Mouse (Mus musculus) MEL (cell line): ENCODE results near the gene Rabl6. TPM values are rescaled to one million over a fixed set of nuclear protein-coding genes. Genes with fewer than 3 reads are reported as not detected.

Experiments used
- DNase-seq: peaks from one replicate; pipeline ENCODE4 v3.0.0; 2011; ENCODE audit warnings: low read depth, low spot score
- H3K27ac ChIP-seq: 2 replicates; pipeline ENCODE4 v1.5.1; 2012; ENCODE audit warnings: low read depth, mild to moderate bottlenecking, control low read depth, low read length, moderate library complexity; ENCODE audit not compliant: control insufficient read depth
- H3K27me3 ChIP-seq, 2 experiments: fragments of 150-350 bp in 1 of 2; sonication (generic) in 1 of 2; 2 replicates each; pipeline ENCODE4 v1.6.1; 2012; ENCODE audit warnings: low read length in 2 of 2, mild to moderate bottlenecking in 2 of 2, improper control_type of control experiment in 1 of 2, moderate library complexity in 1 of 2; ENCODE audit not compliant: insufficient read depth in 2 of 2, control insufficient read depth in 1 of 2
- H3K36me3 ChIP-seq, 2 experiments: 2 replicates each; pipeline ENCODE4 v1.6.1; 2012 to 2014; ENCODE audit warnings: low read length in 2 of 2, improper control_type of control experiment in 1 of 2, inconsistent platforms in 1 of 2, mild to moderate bottlenecking in 1 of 2; ENCODE audit not compliant: insufficient read depth in 2 of 2, control insufficient read depth in 1 of 2
- H3K4me1 ChIP-seq, 2 experiments: fragments of 150-350 bp in 1 of 2; sonication (generic) in 1 of 2; 2 replicates each; pipeline ENCODE4 v1.6.1; 2012; ENCODE audit warnings: low read length in 2 of 2, improper control_type of control experiment in 1 of 2, mild to moderate bottlenecking in 1 of 2; ENCODE audit not compliant: insufficient read depth in 2 of 2, control insufficient read depth in 1 of 2
- H3K4me3 ChIP-seq, 2 experiments: fragments of 150-350 bp in 1 of 2; sonication (generic) in 1 of 2; 2 replicates each; pipeline ENCODE4 v1.5.1; 2012; ENCODE audit warnings: low read depth in 2 of 2, low read length in 2 of 2, mild to moderate bottlenecking in 2 of 2, moderate library complexity in 2 of 2, control low read depth in 1 of 2, improper control_type of control experiment in 1 of 2; ENCODE audit not compliant: control insufficient read depth in 1 of 2, insufficient read depth in 1 of 2
- H3K79me2 ChIP-seq: 2 replicates; pipeline ENCODE4 v1.6.1; 2012; ENCODE audit warnings: mild to moderate bottlenecking, low read length, moderate library complexity; ENCODE audit not compliant: control insufficient read depth, poor library complexity, insufficient read depth
- H3K9ac ChIP-seq: 2 replicates; pipeline ENCODE4 v1.6.1; 2012; ENCODE audit warnings: low read depth, mild to moderate bottlenecking, control low read depth, low read length, moderate library complexity; ENCODE audit not compliant: control insufficient read depth, poor library complexity, severe bottlenecking
- H3K9me3 ChIP-seq: fragments of 150-350 bp; sonication (generic); replicated peaks from 2 replicates; pipeline ENCODE4 v1.6.1; 2012; ENCODE audit warnings: mild to moderate bottlenecking, low read length, improper control_type of control experiment, moderate library complexity; ENCODE audit not compliant: insufficient read depth
- CHD1 ChIP-seq: IDR thresholded peaks from 2 replicates; pipeline ENCODE4 v1.6.1; 2012; ENCODE audit warnings: low read depth, mild to moderate bottlenecking, inconsistent platforms, low read length, improper control_type of control experiment
- CTCF ChIP-seq, 3 experiments: IDR thresholded peaks in 2 of 3; conservative IDR thresholded peaks in 1 of 3; 2 replicates each; pipeline ENCODE4 v1.5.1; 2011 to 2012; ENCODE audit warnings: low read length in 3 of 3, low read depth in 2 of 3, mild to moderate bottlenecking in 2 of 3, improper control_type of control experiment in 1 of 3, inconsistent platforms in 1 of 3, mixed read lengths in 1 of 3, moderate library complexity in 1 of 3; ENCODE audit not compliant: control insufficient read depth in 1 of 3, insufficient read depth in 1 of 3, poor library complexity in 1 of 3, severe bottlenecking in 1 of 3
- E2F4 ChIP-seq: IDR thresholded peaks from 2 replicates; pipeline ENCODE4 v1.6.1; 2011; ENCODE audit warnings: low read depth, low read length, improper control_type of control experiment, borderline replicate concordance
- ELF1 ChIP-seq: IDR thresholded peaks from 2 replicates; pipeline ENCODE4 v1.6.1; 2014; ENCODE audit warnings: low read depth, mild to moderate bottlenecking, inconsistent platforms, low read length, improper control_type of control experiment, moderate library complexity
- ETS1 ChIP-seq: IDR thresholded peaks from 2 replicates; pipeline ENCODE4 v1.6.1; 2012; ENCODE audit warnings: low read depth, mild to moderate bottlenecking, inconsistent platforms, low read length, improper control_type of control experiment, moderate library complexity
- GABPA ChIP-seq: IDR thresholded peaks from 2 replicates; pipeline ENCODE4 v1.6.1; 2012; ENCODE audit warnings: low read depth, mild to moderate bottlenecking, inconsistent platforms, low read length, improper control_type of control experiment, moderate library complexity
- HCFC1 ChIP-seq: IDR thresholded peaks from 2 replicates; pipeline ENCODE4 v1.6.1; 2012; ENCODE audit warnings: low read depth, mild to moderate bottlenecking, inconsistent platforms, low read length, improper control_type of control experiment, moderate library complexity
- KAT2A ChIP-seq: conservative IDR thresholded peaks from 2 replicates; pipeline ENCODE4 v1.6.1; 2012; ENCODE audit warnings: low read depth, low read length, improper control_type of control experiment, inconsistent platforms
- MAFK ChIP-seq: IDR thresholded peaks from 2 replicates; pipeline ENCODE4 v1.6.1; 2011; ENCODE audit warnings: low read depth, mild to moderate bottlenecking, low read length, improper control_type of control experiment, borderline replicate concordance
- MAX ChIP-seq: IDR thresholded peaks from 2 replicates; pipeline ENCODE4 v1.6.1; 2011; ENCODE audit warnings: low read length, improper control_type of control experiment
- MEF2A ChIP-seq: IDR thresholded peaks from 2 replicates; pipeline ENCODE4 v1.6.1; 2014; ENCODE audit warnings: low read depth, mild to moderate bottlenecking, inconsistent platforms, low read length, improper control_type of control experiment; ENCODE audit not compliant: poor library complexity, insufficient replicate concordance, severe bottlenecking; ENCODE audit errors: extremely low read depth
- MYB ChIP-seq: IDR thresholded peaks from 2 replicates; pipeline ENCODE4 v1.6.1; 2011; ENCODE audit warnings: mild to moderate bottlenecking, low read depth, low read length, improper control_type of control experiment
- MYC ChIP-seq: IDR thresholded peaks from 2 replicates; pipeline ENCODE4 v1.6.1; 2011; ENCODE audit warnings: low read depth, mild to moderate bottlenecking, low read length, improper control_type of control experiment, moderate library complexity
- NELFE ChIP-seq: IDR thresholded peaks from 2 replicates; pipeline ENCODE4 v1.6.1; 2011; ENCODE audit warnings: low read depth, low read length, improper control_type of control experiment
- NRF1 ChIP-seq: IDR thresholded peaks from 2 replicates; pipeline ENCODE4 v1.6.1; 2014; ENCODE audit warnings: low read depth, mild to moderate bottlenecking, inconsistent platforms, low read length, improper control_type of control experiment, moderate library complexity; ENCODE audit not compliant: poor library complexity, insufficient read depth, severe bottlenecking
- POLR2AphosphoS2 ChIP-seq: IDR thresholded peaks from 2 replicates; pipeline ENCODE4 v1.6.1; 2011; ENCODE audit warnings: low read length, improper control_type of control experiment
- RAD21 ChIP-seq: IDR thresholded peaks from 2 replicates; pipeline ENCODE4 v1.6.1; 2011; ENCODE audit warnings: mild to moderate bottlenecking, low read depth, low read length, improper control_type of control experiment
- RCOR1 ChIP-seq: IDR thresholded peaks from 2 replicates; pipeline ENCODE4 v1.6.1; 2012; ENCODE audit warnings: low read depth, mild to moderate bottlenecking, inconsistent platforms, low read length, improper control_type of control experiment
- SIN3A ChIP-seq: IDR thresholded peaks from 2 replicates; pipeline ENCODE4 v1.6.1; 2012; ENCODE audit warnings: low read length, improper control_type of control experiment, inconsistent platforms
- TAL1 ChIP-seq: IDR thresholded peaks from 2 replicates; pipeline ENCODE4 v1.6.1; 2012; ENCODE audit warnings: mild to moderate bottlenecking, inconsistent platforms, low read length, moderate library complexity, mixed read lengths
- TBP ChIP-seq: IDR thresholded peaks from 2 replicates; pipeline ENCODE4 v1.8.0; 2011; ENCODE audit warnings: low read depth, low read length, improper control_type of control experiment
- TCF12 ChIP-seq: IDR thresholded peaks from 2 replicates; pipeline ENCODE4 v1.6.1; 2014; ENCODE audit warnings: low read depth, mild to moderate bottlenecking, inconsistent platforms, low read length, improper control_type of control experiment, moderate library complexity
- USF1 ChIP-seq: IDR thresholded peaks from 2 replicates; pipeline ENCODE4 v1.6.1; 2014; ENCODE audit warnings: low read depth, mild to moderate bottlenecking, inconsistent platforms, low read length, improper control_type of control experiment, moderate library complexity
- ZC3H11A ChIP-seq: IDR thresholded peaks from 2 replicates; pipeline ENCODE4 v1.6.1; 2012; ENCODE audit warnings: low read depth, mild to moderate bottlenecking, inconsistent platforms, low read length, improper control_type of control experiment
- ZMIZ1 ChIP-seq: IDR thresholded peaks from 2 replicates; pipeline ENCODE4 v1.6.1; 2012; ENCODE audit warnings: low read depth, mild to moderate bottlenecking, inconsistent platforms, low read length, improper control_type of control experiment, moderate library complexity
- polyA plus RNA-seq, 2 experiments: library from polyadenylated mRNA; stranded (reverse) in 1 of 2; unstranded in 1 of 2; fragments of >175 nt in 1 of 2; fragments of >200 nt in 1 of 2; gene quantifications; 2 replicates each; pipeline versions ENCODE4 v1.2.1 to v1.2.4; 2012; ENCODE audit warnings: low replicate concordance in 2 of 2, low read depth in 1 of 2; ENCODE audit not compliant: insufficient read length in 2 of 2, insufficient read depth in 1 of 2, missing spikeins in 1 of 2
- total RNA-seq: library from RNA; depleted of rRNA; stranded (reverse); fragments of 300-350 nt; gene quantifications from 2 replicates; pipeline ENCODE4 v1.2.3, GENCODE M21; 2012

Rabl6 gene
- total and polyA plus RNA-seq, 3 experiments = 76.9 to 104 (median 84.7) TPM

DNA sequence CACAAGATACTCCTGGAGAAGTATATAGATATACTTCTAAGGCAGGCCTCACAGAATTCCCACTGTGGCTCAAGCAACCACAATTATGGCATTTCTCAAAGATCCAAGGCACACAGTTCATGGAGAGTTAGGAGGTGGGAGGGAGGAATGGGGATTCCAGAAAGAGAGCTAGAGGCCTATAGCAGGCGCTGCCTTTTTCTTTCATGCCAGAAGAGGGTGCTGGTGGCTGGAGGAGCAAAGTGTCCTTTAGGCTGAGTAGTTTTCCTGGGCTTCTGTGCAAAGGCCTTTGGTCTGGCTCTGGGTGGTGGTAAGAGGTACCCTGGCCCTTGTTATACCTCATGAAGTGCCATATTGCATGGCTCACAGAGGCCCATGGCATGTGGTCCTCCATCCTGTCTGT lies 25.7 kb upstream of the Rabl6 start:
- no peak overlapping the region for H3K27ac ChIP-seq
- H3K9ac ChIP-seq = no peak overlapping the region
- H3K27me3 ChIP-seq = peaks cover 0 to 2% of the 10 kb centered on the region in 2 experiments; a peak in 1 of 4 replicates
- TF ChIP-seq ETS1 (no peak), TBP (no peak), ZMIZ1 (no peak), KAT2A (no peak), CTCF (IDR thresholded peaks at IDR 0.05 in 2 of 3, conservative IDR thresholded peaks at IDR 0.05 in 1 of 3; ENCODE audit: control insufficient read depth in 1 of 3, insufficient read depth in 1 of 3, low read depth in 2 of 3, low read length in 3 of 3, poor library complexity in 1 of 3, severe bottlenecking in 1 of 3) (0 out of 6 replicates have a peak, but pooled peaks of 1 of the 3 experiments have one; percentile 3), HCFC1 (no peak)
- H3K36me3 ChIP-seq = no peaks in the 10 kb centered on the region
- H3K9me3 ChIP-seq = no peaks in the 10 kb centered on the region
- no peaks in the 10 kb centered on the region for H3K4me1 ChIP-seq
- H3K4me3 ChIP-seq = no peak overlapping the region
- DNase-seq = no peak
- H3K79me2 ChIP-seq = no peaks in the 10 kb centered on the region

DNA sequence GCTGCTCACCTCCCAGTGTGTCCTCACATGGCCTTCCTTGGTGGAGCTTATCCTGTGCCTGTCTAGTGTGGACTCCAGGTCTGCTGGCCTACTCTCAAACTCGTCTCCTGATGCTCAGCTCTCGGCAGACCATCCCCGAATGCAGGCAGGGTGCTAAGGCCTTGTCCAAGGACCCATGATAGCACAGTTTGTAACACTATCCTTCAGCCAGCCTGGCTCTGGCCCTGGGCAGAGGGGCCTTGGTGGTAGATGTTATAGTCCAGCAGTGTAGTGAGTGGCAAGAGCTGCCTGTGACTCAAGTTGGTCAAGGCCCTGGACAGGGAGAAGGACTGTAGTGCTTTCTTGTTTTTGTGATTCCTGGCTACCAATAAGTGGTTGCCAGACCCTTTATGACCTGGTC lies 25.3 kb upstream of the Rabl6 start:
- Histone ChIP-seq H3K4me3 (no peak overlapping the region), H3K36me3 (no peaks in the 10 kb centered on the region), H3K9me3 (no peaks in the 10 kb centered on the region), H3K27ac (no peak overlapping the region), H3K9ac (no peak overlapping the region), H3K27me3 (peaks cover 0 to 4% of the 10 kb centered on the region in 2 experiments; a peak in 1 of 4 replicates), H3K4me1 (no peaks in the 10 kb centered on the region), H3K79me2 (no peaks in the 10 kb centered on the region)
- no peak for TF ChIP-seq ETS1
- TF ChIP-seq MYB = no peak
- TF ChIP-seq CHD1 = no peak
- TF ChIP-seq POLR2AphosphoS2 = no peak
- no peak for TF ChIP-seq NELFE
- no peak for TF ChIP-seq NRF1
- no peak for TF ChIP-seq ZC3H11A
- no peak for TF ChIP-seq MYC
- no peak for TF ChIP-seq CTCF (IDR thresholded peaks at IDR 0.05 in 2 of 3, conservative IDR thresholded peaks at IDR 0.05 in 1 of 3; ENCODE audit: control insufficient read depth in 1 of 3, insufficient read depth in 1 of 3, low read depth in 2 of 3, low read length in 3 of 3, poor library complexity in 1 of 3, severe bottlenecking in 1 of 3)
- DNase-seq = no peak

DNA sequence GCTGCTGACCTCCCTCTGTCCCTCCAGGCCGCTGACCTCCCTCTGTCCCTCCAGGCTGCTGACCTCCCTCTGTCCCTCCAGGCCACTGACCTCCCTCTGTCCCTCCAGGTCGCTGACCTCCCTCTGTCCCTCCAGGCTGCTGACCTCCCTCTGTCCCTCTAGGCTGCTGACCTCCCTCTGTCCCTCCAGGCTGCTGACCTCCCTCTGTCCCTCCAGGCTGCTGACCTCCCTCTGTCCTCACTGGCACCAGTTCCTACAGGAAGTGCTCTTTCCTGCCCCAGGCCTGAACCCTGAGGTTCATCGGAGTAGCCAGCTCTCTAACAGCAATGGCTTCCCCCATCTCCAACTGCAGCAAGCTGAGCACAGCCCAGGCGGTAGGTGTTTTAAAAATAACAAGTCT lies 20.4 kb upstream of the Rabl6 start:
- Histone ChIP-seq H3K27ac (no peak overlapping the region), H3K79me2 (no peaks in the 10 kb centered on the region), H3K4me3 (no peak overlapping the region), H3K4me1 (no peaks in the 10 kb centered on the region), H3K9me3 (no peaks in the 10 kb centered on the region), H3K36me3 (no peaks in the 10 kb centered on the region), H3K27me3 (peaks cover 0 to 4% of the 10 kb centered on the region in 2 experiments; a peak in 1 of 4 replicates), H3K9ac (no peak overlapping the region)
- no peak for DNase-seq
- TF ChIP-seq ETS1 = no peak
- TF ChIP-seq ELF1 = no peak
- no peak for TF ChIP-seq TCF12
- TF ChIP-seq NRF1 = no peak
- TF ChIP-seq RAD21 = no peak
- no peak for TF ChIP-seq MAX
- no peak for TF ChIP-seq ZMIZ1
- TF ChIP-seq SIN3A = no peak
- TF ChIP-seq MAFK = no peak
- TF ChIP-seq USF1 = no peak
- no peak for TF ChIP-seq GABPA
- TF ChIP-seq MEF2A = no peak
- TF ChIP-seq E2F4 = no peak
- TF ChIP-seq RCOR1 = no peak
- no peak for TF ChIP-seq TAL1
